Mouse (Mus musculus): ENCODE measurements at regions not wholly inside any gene's neighbourhood (a gene's known extent, or its start where the extent isn't known, plus 50 kb on each side); places are given as distances from the start of the nearest gene placed in this dataset.

GRCm38 (mm10) chr11:85966207-85966606 is 80.0 kb downstream of the Tbx4 start:
- no peak overlapping the region for H3K4me3 ChIP-seq (ENCODE audit: control insufficient read depth, low read depth, low read length)
- no peaks in the 10 kb centered on the region for H3K36me3 ChIP-seq (ENCODE audit: control insufficient read depth, insufficient read depth, low read length)
- no peaks in the 10 kb centered on the region for H3K27me3 ChIP-seq (ENCODE audit: control insufficient read depth, insufficient read depth, low read length)
- H3K27ac ChIP-seq (ENCODE audit: control insufficient read depth, insufficient read depth, low read depth, low read length) = no peak overlapping the region
- no peaks in the 10 kb centered on the region for H3K4me1 ChIP-seq (ENCODE audit: control insufficient read depth, insufficient read depth, low read length)
- TF ChIP-seq POLR2A (IDR thresholded peaks at IDR 0.05; ENCODE audit: control insufficient read depth, low read depth, low read length) (no peak), CTCF (IDR thresholded peaks at IDR 0.05; ENCODE audit: control insufficient read depth, insufficient read depth, insufficient replicate concordance, low read depth, low read length) (no peak)

GRCm38 (mm10) chr11:85970287-85970686 is 84.1 kb downstream of the Tbx4 start:
- no peaks in the 10 kb centered on the region for H3K36me3 ChIP-seq (ENCODE audit: control insufficient read depth, insufficient read depth, low read length)
- no peaks in the 10 kb centered on the region for H3K4me1 ChIP-seq (ENCODE audit: control insufficient read depth, insufficient read depth, low read length)
- H3K4me3 ChIP-seq (ENCODE audit: control insufficient read depth, low read depth, low read length) = no peak overlapping the region
- no peak overlapping the region for H3K27ac ChIP-seq (ENCODE audit: control insufficient read depth, insufficient read depth, low read depth, low read length)
- TF ChIP-seq CTCF (IDR thresholded peaks at IDR 0.05; ENCODE audit: control insufficient read depth, insufficient read depth, insufficient replicate concordance, low read depth, low read length) = no peak
- no peaks in the 10 kb centered on the region for H3K27me3 ChIP-seq (ENCODE audit: control insufficient read depth, insufficient read depth, low read length)

GRCm38 (mm10) chr11:85972385-85972784 is 86.2 kb downstream of the Tbx4 start:
- H3K4me1 ChIP-seq (ENCODE audit: control insufficient read depth, insufficient read depth, low read length) = no peaks in the 10 kb centered on the region; the same call in 1 of the 2 replicates
- no peak overlapping the region for H3K4me3 ChIP-seq (ENCODE audit: control insufficient read depth, low read depth, low read length)
- no peaks in the 10 kb centered on the region for H3K36me3 ChIP-seq (ENCODE audit: control insufficient read depth, insufficient read depth, low read length)
- H3K27ac ChIP-seq (ENCODE audit: control insufficient read depth, insufficient read depth, low read depth, low read length) = no peak overlapping the region
- TF ChIP-seq POLR2A (IDR thresholded peaks at IDR 0.05; ENCODE audit: control insufficient read depth, low read depth, low read length) (no peak), CTCF (IDR thresholded peaks at IDR 0.05; ENCODE audit: control insufficient read depth, insufficient read depth, insufficient replicate concordance, low read depth, low read length) (peak; percentile 80; the same call in 1 of the 2 replicates)
- no peaks in the 10 kb centered on the region for H3K27me3 ChIP-seq (ENCODE audit: control insufficient read depth, insufficient read depth, low read length)

- TF ChIP-seq CTCF (IDR thresholded peaks at IDR 0.05; ENCODE audit: control insufficient read depth, insufficient read depth, insufficient replicate concordance, low read depth, low read length) (no peak), POLR2A (IDR thresholded peaks at IDR 0.05; ENCODE audit: control insufficient read depth, low read depth, low read length) (no peak)
- Histone ChIP-seq H3K27me3 (ENCODE audit: control insufficient read depth, insufficient read depth, low read length) (no peaks in the 10 kb centered on the region), H3K4me3 (ENCODE audit: control insufficient read depth, low read depth, low read length) (no peak overlapping the region), H3K4me1 (ENCODE audit: control insufficient read depth, insufficient read depth, low read length) (no peaks in the 10 kb centered on the region; the same call in 1 of the 2 replicates), H3K27ac (ENCODE audit: control insufficient read depth, insufficient read depth, low read depth, low read length) (no peak overlapping the region), H3K36me3 (ENCODE audit: control insufficient read depth, insufficient read depth, low read length) (no peaks in the 10 kb centered on the region)
Observed at GRCm38 (mm10) chr11:85973736-85974135, 87.5 kb downstream of the Tbx4 start.

- no peaks in the 10 kb centered on the region; the same call in 1 of the 2 replicates for H3K4me1 ChIP-seq (ENCODE audit: control insufficient read depth, insufficient read depth, low read length)
- H3K36me3 ChIP-seq (ENCODE audit: control insufficient read depth, insufficient read depth, low read length) = no peaks in the 10 kb centered on the region
- no peaks in the 10 kb centered on the region for H3K27me3 ChIP-seq (ENCODE audit: control insufficient read depth, insufficient read depth, low read length)
- H3K27ac ChIP-seq (ENCODE audit: control insufficient read depth, insufficient read depth, low read depth, low read length) = no peak overlapping the region
- TF ChIP-seq CTCF (IDR thresholded peaks at IDR 0.05; ENCODE audit: control insufficient read depth, insufficient read depth, insufficient replicate concordance, low read depth, low read length) (no peak), POLR2A (IDR thresholded peaks at IDR 0.05; ENCODE audit: control insufficient read depth, low read depth, low read length) (no peak)
- H3K4me3 ChIP-seq (ENCODE audit: control insufficient read depth, low read depth, low read length) = peak overlapping the region; percentile 60
Observed at GRCm38 (mm10) chr11:85976693-85977434, 90.6 kb downstream of the Tbx4 start.

GRCm38 (mm10) chr11:85980388-85980787 is 94.2 kb downstream of the Tbx4 start:
- Histone ChIP-seq H3K4me1 (ENCODE audit: control insufficient read depth, insufficient read depth, low read length) (no peaks in the 10 kb centered on the region; the same call in 1 of the 2 replicates), H3K27me3 (ENCODE audit: control insufficient read depth, insufficient read depth, low read length) (no peaks in the 10 kb centered on the region), H3K27ac (ENCODE audit: control insufficient read depth, insufficient read depth, low read depth, low read length) (no peak overlapping the region), H3K4me3 (ENCODE audit: control insufficient read depth, low read depth, low read length) (no peak overlapping the region), H3K36me3 (ENCODE audit: control insufficient read depth, insufficient read depth, low read length) (no peaks in the 10 kb centered on the region)
- TF ChIP-seq CTCF (IDR thresholded peaks at IDR 0.05; ENCODE audit: control insufficient read depth, insufficient read depth, insufficient replicate concordance, low read depth, low read length) = no peak
- TF ChIP-seq POLR2A (IDR thresholded peaks at IDR 0.05; ENCODE audit: control insufficient read depth, low read depth, low read length) = no peak

- Histone ChIP-seq H3K4me3 (ENCODE audit: control insufficient read depth, low read depth, low read length) (no peak overlapping the region), H3K27me3 (ENCODE audit: control insufficient read depth, insufficient read depth, low read length) (no peaks in the 10 kb centered on the region), H3K36me3 (ENCODE audit: control insufficient read depth, insufficient read depth, low read length) (no peaks in the 10 kb centered on the region), H3K4me1 (ENCODE audit: control insufficient read depth, insufficient read depth, low read length) (no peaks in the 10 kb centered on the region; the same call in 1 of the 2 replicates), H3K27ac (ENCODE audit: control insufficient read depth, insufficient read depth, low read depth, low read length) (no peak overlapping the region)
- TF ChIP-seq POLR2A (IDR thresholded peaks at IDR 0.05; ENCODE audit: control insufficient read depth, low read depth, low read length) = no peak
- no peak for TF ChIP-seq CTCF (IDR thresholded peaks at IDR 0.05; ENCODE audit: control insufficient read depth, insufficient read depth, insufficient replicate concordance, low read depth, low read length)
Observed at GRCm38 (mm10) chr11:85981561-85981960, 95.3 kb downstream of the Tbx4 start.

All from testis, adult 2 months (tissue).